Mouse (Mus musculus): ENCODE data around the gene Fam126a.

GRCm38 (mm10) chr5:24021683-24022082, 8.8 kb downstream of the Fam126a start:
- TF ChIP-seq EP300 (IDR thresholded peaks at IDR 0.05) (no peak), CTCF (IDR thresholded peaks at IDR 0.05) (no peak)

All from lung, postnatal 0 days (tissue).